Mouse (Mus musculus) neural tube, postnatal 0 days (tissue): ENCODE data around the gene Il31. TPM values are rescaled to one million over a fixed set of nuclear protein-coding genes. Genes with fewer than 3 reads are reported as not detected.

Source experiments
- microRNA-seq: library from miRNA; unstranded; fragments of <30 nt; microRNA quantifications from one replicate; pipeline ENCODE4, GENCODE M21; 2016
- polyA plus RNA-seq: library from polyadenylated mRNA; unstranded; fragments of >200 nt; fragmentation: Nextera tagmentation; extraction: Ambion mirVana; gene quantifications from 2 replicates; pipeline ENCODE4 v1.2.1, GENCODE M21; 2015

Il31 gene
- not detected in 2 replicates for polyA plus RNA-seq

DNA sequence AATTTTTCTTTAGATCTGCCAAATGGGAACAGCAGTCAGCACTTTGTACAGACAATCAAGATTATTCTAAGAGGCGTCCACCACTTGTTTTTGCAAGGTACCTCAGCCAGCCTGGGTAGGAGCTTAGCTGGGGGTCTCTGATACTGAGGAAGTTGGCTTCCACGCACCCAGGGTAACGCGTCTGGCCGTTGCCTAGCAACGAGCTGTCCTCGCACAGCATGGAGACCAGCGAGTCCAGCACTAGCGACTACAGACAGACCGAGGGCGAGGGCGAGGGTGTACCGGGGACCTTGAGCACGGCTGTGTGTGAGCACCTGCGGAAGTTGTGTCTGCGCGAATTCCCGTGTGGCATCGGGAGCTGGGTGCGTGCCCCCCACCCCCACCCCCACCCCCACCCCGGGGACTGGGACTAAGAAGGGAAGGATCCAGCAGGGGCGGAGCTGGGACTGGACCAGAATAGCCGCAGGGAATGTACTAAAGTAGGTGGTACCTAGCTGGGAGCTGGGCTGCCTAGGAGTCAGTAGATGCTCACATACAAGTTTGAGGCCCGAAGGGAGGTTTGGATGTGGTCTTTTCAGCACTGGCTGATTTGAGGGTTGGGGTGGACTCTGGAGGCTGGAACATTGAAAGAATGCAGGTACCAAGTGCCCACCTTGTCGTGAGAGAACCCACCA lies at the start of gene Il31, which contains the start of gene Lrrc43:
Gene Il31, minus strand, starts transcription at position 378 of the 674 bp plus-strand sequence.
Gene Lrrc43, plus strand, starts transcription at position 194 of the 674 bp plus-strand sequence.

DNA sequence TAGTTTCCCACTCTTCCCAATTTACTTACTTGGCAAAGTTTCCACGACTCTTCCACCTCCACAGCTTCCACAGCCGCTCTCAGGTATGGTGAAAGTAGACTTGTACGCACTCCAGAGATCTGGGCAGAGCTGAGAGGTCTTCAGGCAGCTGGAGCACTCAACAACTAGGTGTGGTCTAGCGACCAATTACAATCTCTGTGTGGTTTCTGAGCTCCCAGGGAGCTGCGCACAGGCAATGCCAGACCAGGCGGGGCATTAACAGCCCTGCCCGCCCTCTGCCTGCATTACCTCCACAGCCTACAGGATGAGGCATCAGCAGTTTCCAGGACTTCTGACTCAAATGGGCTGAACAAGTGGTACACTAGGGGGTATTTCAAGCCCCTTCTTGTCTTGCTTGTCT lies 36.0 kb upstream of the Il31 start, which contains the start of gene Gm49027:
Gene Gm49027, minus strand, starts transcription at position 208 of the 400 bp plus-strand sequence.

DNA sequence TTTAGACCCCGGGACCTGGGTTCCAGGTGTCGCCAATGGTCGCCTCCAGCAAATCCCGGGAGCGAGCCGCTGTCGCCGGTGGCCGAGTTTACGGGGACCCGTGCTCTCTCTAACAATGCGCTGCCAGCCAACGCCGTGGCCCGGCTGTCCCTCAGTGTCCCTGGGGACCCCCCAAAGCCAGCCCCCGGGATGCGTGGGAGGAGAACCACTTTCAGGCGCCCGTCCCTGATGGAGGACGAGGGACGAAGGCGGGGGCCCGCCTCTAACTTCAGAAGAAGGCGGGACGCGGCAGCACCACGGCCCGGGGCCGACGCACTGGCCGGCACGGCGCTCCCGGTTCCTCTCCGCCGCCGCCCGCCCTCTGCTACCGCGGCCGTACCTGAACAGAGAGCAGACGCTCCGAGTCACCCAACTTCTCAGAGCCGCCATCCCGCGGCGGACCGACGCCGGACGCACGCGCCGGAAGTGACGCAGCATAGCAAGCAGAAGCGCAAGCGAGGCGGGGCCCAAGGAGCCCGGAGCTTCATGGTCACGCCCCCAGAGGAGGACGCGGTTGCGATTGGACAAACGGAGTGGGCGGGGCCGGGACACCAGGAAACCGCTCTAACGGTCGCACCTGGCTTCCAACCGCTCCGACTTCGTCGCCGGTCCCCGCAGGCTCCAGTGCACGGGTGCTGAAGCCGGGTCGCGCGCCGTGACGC lies 34.6 kb upstream of the Il31 start, which contains the start of gene Diablo:
Gene Diablo, minus strand, starts transcription at position 485 of the 701 bp plus-strand sequence.

GRCm38 (mm10) chr5:123510160-123510559 lies 20.9 kb upstream of the Il31 start, which contains the start of gene B3gnt4:
B3gnt4 (plus strand) TSS chr5:123510460.

Small RNAs within 50 kb of the gene (microRNA-seq; reads per million reads assigned to microRNA genes)
- 1.5 reads per million for gene Mir7647

Other genes starting within 250 kb of the Il31 start
- 0.97 and 1.4 TPM in 2 replicates for gene Wdr66, start 237.4 kb downstream of the Il31 start, polyA plus RNA-seq
- gene Bcl7a, start 145.7 kb downstream of the Il31 start, polyA plus RNA-seq = 21.6 and 23.0 TPM in 2 replicates
- gene Mlxip, start 94.7 kb downstream of the Il31 start, polyA plus RNA-seq = 15.7 and 17.1 TPM in 2 replicates
- gene Lrrc43, start 184 bp downstream of the Il31 start, polyA plus RNA-seq = 1.3 and 1.6 TPM in 2 replicates
- 1.1 and 1.6 TPM in 2 replicates for gene B3gnt4, start 21.0 kb upstream of the Il31 start, polyA plus RNA-seq
- 87.9 and 97.2 TPM in 2 replicates for gene Diablo, start 34.7 kb upstream of the Il31 start, polyA plus RNA-seq
- 0.28 and 2.2 TPM in 2 replicates for gene Gm49027, start 36.0 kb upstream of the Il31 start, polyA plus RNA-seq
- gene Vps33a, start 83.5 kb upstream of the Il31 start, polyA plus RNA-seq = 26.4 and 29.9 TPM in 2 replicates
- 66.6 and 76.1 TPM in 2 replicates for gene Clip1, start 195.1 kb upstream of the Il31 start, polyA plus RNA-seq
- 40.5 and 43.8 TPM in 2 replicates for gene Zcchc8, start 231.6 kb upstream of the Il31 start, polyA plus RNA-seq